Mouse (Mus musculus) granulocyte monocyte progenitor cell, adult 5-6 weeks (primary cell): ENCODE results near the gene Pja2. TPM values are rescaled to one million over a fixed set of nuclear protein-coding genes. Genes with fewer than 3 reads are reported as not detected.
"Not testable (repeated sequence)": the region's sequence is repeated elsewhere in the genome, so short reads cannot be mapped to it uniquely, and the experiment has no call there.

Source experiments
- ATAC-seq: replicated peaks from 2 replicates; pipeline ENCODE4 v1.8.0; 2016; ENCODE audit warnings: mild to moderate bottlenecking, moderate TSS enrichment, inconsistent platforms; ENCODE audit not compliant: poor library complexity, severe bottlenecking
- total RNA-seq, 2 experiments: library from RNA; stranded (forward) in 1 of 2; stranded (reverse) in 1 of 2; fragments of 200-712, 200-1000 nt in 1 of 2; fragments of >200 nt in 1 of 2; fragmentation: Nextera tagmentation in 1 of 2; gene quantifications; 2 replicates each; pipeline ENCODE4 v1.2.3; 2014 to 2017

Gene Pja2
- total RNA-seq, 2 experiments from 2014 or later = 23.1 to 25.3 TPM

GRCm38 (mm10) chr17:64286836-64287235 is 44.9 kb downstream of the Pja2 start:
- no peak for ATAC-seq

DNA sequence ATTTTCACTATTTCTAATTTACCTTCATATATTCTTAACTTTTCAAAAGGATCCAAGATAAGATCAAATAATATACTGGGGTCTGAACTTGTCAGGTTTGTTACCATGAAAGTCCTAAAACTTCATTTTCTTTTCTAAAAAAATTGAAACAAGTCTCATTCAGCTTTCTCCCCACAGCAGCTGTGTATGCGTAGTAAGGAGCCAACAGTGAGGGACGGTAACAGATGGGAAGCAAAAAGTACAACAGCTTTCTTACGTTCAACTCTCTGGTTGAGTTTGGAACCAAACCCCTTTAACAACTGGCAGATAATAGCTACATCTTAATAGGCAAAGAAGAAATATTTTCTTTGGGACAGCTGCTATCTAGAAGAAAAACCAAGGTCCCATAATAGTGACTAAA is 50.3 kb downstream of the Pja2 start:
- ATAC-seq = not testable (repeated sequence)

DNA sequence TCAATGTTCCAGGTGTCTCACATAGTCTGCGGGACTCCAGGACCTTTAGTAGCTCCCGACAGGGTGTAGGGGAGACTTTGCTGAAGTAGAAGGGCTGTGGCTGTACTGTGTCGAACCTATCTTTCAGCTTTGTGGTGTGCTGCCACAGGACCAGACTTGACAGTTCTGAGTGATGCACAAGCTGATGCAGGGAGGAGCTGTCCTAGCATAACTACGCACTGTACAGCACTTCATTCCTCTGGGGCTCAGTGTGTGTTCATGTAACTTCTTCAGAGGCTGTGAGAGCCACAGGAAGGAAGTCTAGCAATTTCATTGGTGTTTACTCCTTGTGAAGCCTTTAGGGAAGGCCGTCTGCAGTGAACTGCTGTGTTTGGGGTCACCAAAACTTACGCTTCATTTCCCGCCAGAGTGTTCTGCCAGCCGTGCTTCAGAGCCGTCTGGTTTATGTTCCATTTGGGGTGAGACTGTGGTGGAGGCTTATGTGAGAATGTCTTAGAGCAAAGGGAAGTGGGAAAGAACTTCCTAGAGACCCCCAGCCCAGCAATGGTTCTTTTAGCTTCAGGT is 54.0 kb downstream of the Pja2 start:
- ATAC-seq = no peak

GRCm38 (mm10) chr17:64276666-64277065 is 55.0 kb downstream of the Pja2 start:
- ATAC-seq = no peak

- ATAC-seq = no peak
Measured at GRCm38 (mm10) chr17:64275188-64275587, 56.5 kb downstream of the Pja2 start.

GRCm38 (mm10) chr17:64274341-64275105 is 57.2 kb downstream of the Pja2 start:
- no peak for ATAC-seq

DNA sequence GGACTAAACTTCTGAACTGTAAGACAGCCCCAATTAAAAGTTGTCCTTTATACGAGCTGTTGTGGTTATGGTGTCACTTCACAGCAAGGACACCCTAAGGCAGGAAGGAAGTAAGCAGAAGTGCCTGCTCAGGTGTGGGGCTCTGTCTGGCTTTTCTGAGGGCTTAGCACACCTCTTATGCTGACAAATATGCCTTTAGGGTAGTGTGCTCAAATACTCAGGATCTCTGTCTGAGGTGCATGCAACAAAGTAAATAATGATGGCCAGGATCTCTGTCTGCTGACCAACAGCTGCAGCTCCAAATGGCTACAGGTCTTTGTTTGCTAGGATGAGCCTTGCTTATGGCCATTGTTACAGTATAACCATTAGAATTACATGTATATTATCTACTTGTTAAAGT is 71.1 kb downstream of the Pja2 start:
- ATAC-seq = no peak

DNA sequence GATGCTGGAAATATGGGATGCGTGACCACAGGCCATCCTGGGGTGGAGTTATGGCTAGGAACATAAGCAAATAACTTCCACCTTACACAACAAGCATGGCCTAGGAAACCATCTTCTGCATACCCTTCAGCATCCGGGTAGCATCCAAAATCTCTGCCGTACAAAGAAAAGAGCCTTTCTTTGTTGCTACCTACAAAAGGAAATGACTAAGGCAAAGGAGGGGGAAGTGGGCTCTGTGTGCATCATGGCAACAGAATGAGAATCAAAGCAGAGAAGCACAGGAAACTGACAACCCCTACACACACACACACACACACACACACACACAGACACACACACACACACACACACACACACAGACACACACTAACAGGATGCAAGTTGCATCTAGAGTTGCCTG is 83.5 kb downstream of the Pja2 start:
- ATAC-seq = no peak

DNA sequence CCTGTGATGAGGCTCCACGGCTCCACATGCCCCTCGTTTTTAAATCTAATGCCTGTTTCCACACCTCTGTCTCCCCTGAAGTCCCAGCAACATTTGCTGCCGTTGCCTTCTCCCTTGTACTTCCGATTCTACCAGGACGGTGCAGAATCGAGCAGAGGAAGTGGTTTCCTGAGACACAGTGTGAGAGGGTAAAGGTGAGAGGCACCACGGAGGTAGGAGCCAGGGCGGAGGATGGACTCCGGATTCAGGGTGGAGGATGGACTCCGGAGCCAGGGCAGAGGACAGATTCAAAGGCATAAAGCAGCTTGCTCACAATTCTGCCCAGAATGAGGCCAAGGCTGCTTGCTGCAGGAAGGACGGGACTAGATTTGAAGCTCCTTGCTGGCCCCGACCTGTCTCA is 88.8 kb downstream of the Pja2 start:
- no peak for ATAC-seq

- ATAC-seq = no peak
Measured at GRCm38 (mm10) chr17:64242310-64242859, 89.3 kb downstream of the Pja2 start.

DNA sequence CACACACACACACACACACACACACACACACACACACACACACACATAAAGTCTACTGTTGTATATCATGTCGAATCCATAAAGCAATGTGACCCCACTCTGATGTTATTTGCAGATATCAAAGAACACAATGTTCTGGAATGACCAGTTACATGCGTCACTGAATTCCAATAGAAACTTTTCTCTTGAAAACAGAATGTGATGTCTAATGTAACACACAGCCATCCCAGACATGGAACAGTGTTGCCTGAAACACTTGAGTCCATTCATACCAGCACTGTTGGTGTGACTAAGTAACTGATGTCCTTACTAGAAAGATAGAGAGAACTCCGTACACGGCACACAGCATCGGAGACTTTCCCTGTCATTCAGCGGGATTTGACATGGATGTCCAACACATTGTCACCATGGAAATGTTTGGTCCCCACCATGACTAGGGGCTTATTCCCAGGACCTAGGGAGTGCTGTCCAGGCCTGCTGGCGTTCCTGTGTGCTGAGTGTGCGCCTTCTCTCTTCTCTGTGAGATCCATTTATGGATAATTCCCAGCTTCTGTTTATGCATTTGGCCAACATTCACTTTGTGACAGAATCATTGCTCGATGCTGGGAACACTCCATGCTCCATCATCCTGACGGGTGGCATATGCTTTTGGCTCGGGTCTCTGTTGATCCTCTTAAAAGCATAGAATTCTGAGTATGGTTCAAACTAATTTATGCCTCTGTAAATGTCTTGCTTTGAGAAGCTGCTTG is 90.0 kb downstream of the Pja2 start:
- ATAC-seq = no peak

DNA sequence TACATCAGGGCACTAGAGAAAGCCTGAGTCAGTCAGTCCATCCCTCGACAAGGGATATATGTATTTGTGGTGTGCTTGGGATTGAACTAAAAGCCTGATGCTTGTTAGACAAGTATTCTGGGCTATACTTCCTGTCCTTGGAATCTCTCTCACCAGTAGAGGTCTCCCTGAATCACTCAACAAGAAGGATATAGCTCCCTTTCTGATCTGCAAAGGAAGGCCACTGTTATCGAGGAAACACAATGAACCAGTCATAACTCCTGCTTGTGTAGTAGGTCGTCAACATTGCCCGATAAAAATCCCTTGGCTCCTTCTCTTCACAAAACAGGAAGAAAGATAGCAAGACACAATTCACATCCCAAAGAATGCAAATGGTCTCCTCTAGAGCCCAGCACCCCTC is 99.6 kb downstream of the Pja2 start:
- 0 out of 2 replicates have a peak, but pooled peaks have one; percentile 2 for ATAC-seq

DNA sequence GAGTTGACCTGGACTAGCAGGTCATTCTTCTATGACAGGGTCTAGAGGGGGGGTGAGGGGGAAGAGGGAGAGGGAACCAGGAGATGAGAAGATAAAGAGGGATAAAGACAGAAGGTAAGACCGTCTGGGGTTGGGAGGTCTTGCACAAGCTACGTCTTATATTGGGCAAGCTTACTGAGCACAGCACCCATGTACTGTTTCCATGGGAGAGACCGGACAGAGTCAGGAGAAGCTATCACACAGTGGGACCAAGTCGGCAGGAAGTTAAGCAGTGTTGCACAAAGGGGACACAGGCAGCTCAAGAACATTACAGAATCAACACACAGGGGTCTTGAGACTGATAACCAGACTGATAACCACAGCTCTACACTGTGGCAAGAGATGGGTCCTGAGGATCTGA is 100.1 kb downstream of the Pja2 start:
- ATAC-seq = peak; percentile 90

DNA sequence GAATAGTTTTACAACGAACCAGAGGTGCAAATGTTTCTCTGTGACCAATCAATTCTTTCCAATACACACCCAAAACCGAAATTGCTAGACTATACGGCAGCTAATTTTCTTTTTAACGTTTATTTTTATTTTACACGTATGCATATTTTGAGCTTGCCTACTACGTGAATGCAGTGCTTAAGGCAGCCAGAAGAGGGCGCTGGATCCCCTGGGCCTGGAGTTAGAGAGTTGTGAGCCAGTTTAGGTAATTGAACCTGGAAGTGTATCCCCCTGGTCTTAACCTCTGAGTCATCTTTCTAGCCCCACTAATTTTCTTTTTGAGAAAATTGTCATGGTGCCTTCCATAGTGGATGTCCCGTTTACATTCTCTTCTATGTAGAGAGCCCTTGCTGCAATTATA is 100.5 kb downstream of the Pja2 start:
- ATAC-seq = peak; percentile 51
